Mouse (Mus musculus): Measurements from ENCODE around the gene Plcl1. TPM values are rescaled to one million over a fixed set of nuclear protein-coding genes. Genes with fewer than 3 reads are reported as not detected.

Plcl1 gene
- polyA plus RNA-seq, 1 experiment: not detected

GRCm38 (mm10) chr1:55736762-55737288 is 331.1 kb downstream of the Plcl1 start:
- WGBS: 83% methylated on average over 5 of the region's 5 CpGs
- H3K27ac ChIP-seq (ENCODE audit: insufficient read depth, low read depth, low read length): no peak overlapping the region
- TF ChIP-seq POLR2A (IDR thresholded peaks at IDR 0.05; ENCODE audit: insufficient read depth, low read depth, low read length) (no peak), CTCF (IDR thresholded peaks at IDR 0.05; ENCODE audit: insufficient read depth, low read depth, low read length) (no peak)
- 0 out of 2 replicates have a peak, but pooled peaks cover 3% of the 10 kb centered on the region for H3K4me1 ChIP-seq (ENCODE audit: control insufficient read depth, insufficient read depth, low read length)
- no peak overlapping the region for H3K4me3 ChIP-seq (ENCODE audit: insufficient read depth, low read depth, low read length)

- Histone ChIP-seq H3K27ac (ENCODE audit: insufficient read depth, low read depth, low read length) (no peak overlapping the region), H3K4me1 (ENCODE audit: control insufficient read depth, insufficient read depth, low read length) (0 out of 2 replicates have a peak, but pooled peaks cover 4% of the 10 kb centered on the region), H3K4me3 (ENCODE audit: insufficient read depth, low read depth, low read length) (no peak overlapping the region)
- WGBS: 62% methylated on average over 12 of the region's 12 CpGs
- TF ChIP-seq POLR2A (IDR thresholded peaks at IDR 0.05; ENCODE audit: insufficient read depth, low read depth, low read length): no peak
- no peak for TF ChIP-seq CTCF (IDR thresholded peaks at IDR 0.05; ENCODE audit: insufficient read depth, low read depth, low read length)
These were observed 333.1 kb downstream of the Plcl1 start for GRCm38 (mm10) chr1:55738746-55739365.

- TF ChIP-seq CTCF (IDR thresholded peaks at IDR 0.05; ENCODE audit: insufficient read depth, low read depth, low read length) (no peak), POLR2A (IDR thresholded peaks at IDR 0.05; ENCODE audit: insufficient read depth, low read depth, low read length) (no peak)
- Histone ChIP-seq H3K4me3 (ENCODE audit: insufficient read depth, low read depth, low read length) (no peak overlapping the region), H3K4me1 (ENCODE audit: control insufficient read depth, insufficient read depth, low read length) (0 out of 2 replicates have a peak, but pooled peaks cover 2% of the 10 kb centered on the region), H3K27ac (ENCODE audit: insufficient read depth, low read depth, low read length) (no peak overlapping the region)
- 46% methylated on average over 3 of the region's 3 CpGs for WGBS
These were observed 336.2 kb downstream of the Plcl1 start for GRCm38 (mm10) chr1:55741885-55742284.

- TF ChIP-seq CTCF (IDR thresholded peaks at IDR 0.05; ENCODE audit: insufficient read depth, low read depth, low read length) (no peak), POLR2A (IDR thresholded peaks at IDR 0.05; ENCODE audit: insufficient read depth, low read depth, low read length) (no peak)
- Histone ChIP-seq H3K27ac (ENCODE audit: insufficient read depth, low read depth, low read length) (no peak overlapping the region), H3K4me3 (ENCODE audit: insufficient read depth, low read depth, low read length) (no peak overlapping the region), H3K4me1 (ENCODE audit: control insufficient read depth, insufficient read depth, low read length) (no peaks in the 10 kb centered on the region)
- WGBS: 83% methylated on average over 5 of the region's 5 CpGs
These were observed 342.8 kb downstream of the Plcl1 start for GRCm38 (mm10) chr1:55748516-55748915.

GRCm38 (mm10) chr1:55749770-55750169 is 344.0 kb downstream of the Plcl1 start:
- Histone ChIP-seq H3K27ac (ENCODE audit: insufficient read depth, low read depth, low read length) (no peak overlapping the region), H3K4me3 (ENCODE audit: insufficient read depth, low read depth, low read length) (no peak overlapping the region), H3K4me1 (ENCODE audit: control insufficient read depth, insufficient read depth, low read length) (no peaks in the 10 kb centered on the region)
- TF ChIP-seq POLR2A (IDR thresholded peaks at IDR 0.05; ENCODE audit: insufficient read depth, low read depth, low read length) (no peak), CTCF (IDR thresholded peaks at IDR 0.05; ENCODE audit: insufficient read depth, low read depth, low read length) (no peak)
- WGBS: 92% methylated on average over 7 of the region's 7 CpGs

- no peaks in the 10 kb centered on the region for H3K4me1 ChIP-seq (ENCODE audit: control insufficient read depth, insufficient read depth, low read length)
- no peak for TF ChIP-seq POLR2A (IDR thresholded peaks at IDR 0.05; ENCODE audit: insufficient read depth, low read depth, low read length)
- no peak for TF ChIP-seq CTCF (IDR thresholded peaks at IDR 0.05; ENCODE audit: insufficient read depth, low read depth, low read length)
- H3K4me3 ChIP-seq (ENCODE audit: insufficient read depth, low read depth, low read length): no peak overlapping the region
- 70% methylated on average over 10 of the region's 10 CpGs for WGBS
- H3K27ac ChIP-seq (ENCODE audit: insufficient read depth, low read depth, low read length): no peak overlapping the region
These were observed 350.0 kb downstream of the Plcl1 start for GRCm38 (mm10) chr1:55755742-55756141.

- Histone ChIP-seq H3K27ac (ENCODE audit: insufficient read depth, low read depth, low read length) (no peak overlapping the region), H3K4me3 (ENCODE audit: insufficient read depth, low read depth, low read length) (no peak overlapping the region), H3K4me1 (ENCODE audit: control insufficient read depth, insufficient read depth, low read length) (no peaks in the 10 kb centered on the region)
- WGBS: 84% methylated on average over 5 of the region's 5 CpGs
- TF ChIP-seq POLR2A (IDR thresholded peaks at IDR 0.05; ENCODE audit: insufficient read depth, low read depth, low read length) (no peak), CTCF (IDR thresholded peaks at IDR 0.05; ENCODE audit: insufficient read depth, low read depth, low read length) (no peak)
These were observed 356.6 kb downstream of the Plcl1 start for GRCm38 (mm10) chr1:55762284-55762683.

- Histone ChIP-seq H3K4me1 (ENCODE audit: control insufficient read depth, insufficient read depth, low read length) (no peaks in the 10 kb centered on the region), H3K4me3 (ENCODE audit: insufficient read depth, low read depth, low read length) (no peak overlapping the region), H3K27ac (ENCODE audit: insufficient read depth, low read depth, low read length) (no peak overlapping the region)
- TF ChIP-seq CTCF (IDR thresholded peaks at IDR 0.05; ENCODE audit: insufficient read depth, low read depth, low read length) (no peak), POLR2A (IDR thresholded peaks at IDR 0.05; ENCODE audit: insufficient read depth, low read depth, low read length) (no peak)
- WGBS: 72% methylated on average over 2 of the region's 2 CpGs
These were observed 357.4 kb downstream of the Plcl1 start for GRCm38 (mm10) chr1:55763171-55763570.

GRCm38 (mm10) chr1:55766743-55767142 is 361.0 kb downstream of the Plcl1 start:
- no peaks in the 10 kb centered on the region for H3K4me1 ChIP-seq (ENCODE audit: control insufficient read depth, insufficient read depth, low read length)
- 59% methylated on average over 1 of the region's 1 CpGs for WGBS
- H3K4me3 ChIP-seq (ENCODE audit: insufficient read depth, low read depth, low read length): no peak overlapping the region
- no peak for TF ChIP-seq POLR2A (IDR thresholded peaks at IDR 0.05; ENCODE audit: insufficient read depth, low read depth, low read length)
- no peak for TF ChIP-seq CTCF (IDR thresholded peaks at IDR 0.05; ENCODE audit: insufficient read depth, low read depth, low read length)
- no peak overlapping the region for H3K27ac ChIP-seq (ENCODE audit: insufficient read depth, low read depth, low read length)
